Mouse (Mus musculus): ENCODE measurements around the gene Pde4d. TPM values are rescaled to one million over a fixed set of nuclear protein-coding genes. Genes with fewer than 3 reads are reported as not detected.

Gene Pde4d
- polyA plus RNA-seq, 2 experiments = 11.7 to 17.3 TPM

- no peak for DNase-seq (ENCODE audit: low spot score)
- WGBS = 56% methylated on average over 1 of the region's 1 CpGs
- no peak overlapping the region for H3K4me3 ChIP-seq (replicated peaks; ENCODE audit: low read length)
- H3K27ac ChIP-seq (replicated peaks; ENCODE audit: low read depth, low read length) = no peak overlapping the region
- H3K9me3 ChIP-seq (ENCODE audit: control insufficient read depth, low read length) = no peaks in the 10 kb centered on the region
- no peaks in the 10 kb centered on the region for H3K36me3 ChIP-seq (ENCODE audit: control insufficient read depth, insufficient read depth, low read length)
- H3K9ac ChIP-seq (ENCODE audit: low read depth, low read length, severe bottlenecking) = no peak overlapping the region
- no peak overlapping the region for H3K4me2 ChIP-seq (replicated peaks; ENCODE audit: low read depth, low read length, severe bottlenecking)
- H3K27me3 ChIP-seq (ENCODE audit: control insufficient read depth, insufficient read depth, low read length) = no peaks in the 10 kb centered on the region
- H3K4me1 ChIP-seq (ENCODE audit: control insufficient read depth, insufficient read depth, low read length) = no peaks in the 10 kb centered on the region
- TF ChIP-seq POLR2A (IDR thresholded peaks at IDR 0.05; ENCODE audit: borderline replicate concordance, extremely low read depth, insufficient read depth, insufficient read length) = no peak
- ATAC-seq (ENCODE audit: low FRiP score, low read depth) = no peak
Observed at GRCm38 (mm10) chr13:108439012-108439411, 10.7 kb upstream of the Pde4d start.

- no peak for DNase-seq (ENCODE audit: low spot score)
- no peak for TF ChIP-seq POLR2A (IDR thresholded peaks at IDR 0.05; ENCODE audit: borderline replicate concordance, extremely low read depth, insufficient read depth, insufficient read length)
- H3K27me3 ChIP-seq (ENCODE audit: control insufficient read depth, insufficient read depth, low read length) = no peaks in the 10 kb centered on the region
- H3K4me1 ChIP-seq (ENCODE audit: control insufficient read depth, insufficient read depth, low read length) = peaks cover 2% of the 10 kb centered on the region
- H3K36me3 ChIP-seq (ENCODE audit: control insufficient read depth, insufficient read depth, low read length) = no peaks in the 10 kb centered on the region
- no peak overlapping the region for H3K9ac ChIP-seq (ENCODE audit: low read depth, low read length, severe bottlenecking)
- H3K27ac ChIP-seq (replicated peaks; ENCODE audit: low read depth, low read length) = no peak overlapping the region
- H3K4me3 ChIP-seq (replicated peaks; ENCODE audit: low read length) = no peak overlapping the region
- no peak for ATAC-seq (ENCODE audit: low FRiP score, low read depth)
- H3K9me3 ChIP-seq (ENCODE audit: control insufficient read depth, low read length) = no peaks in the 10 kb centered on the region
- WGBS = 57% methylated on average over 11 of the region's 11 CpGs
- no peak overlapping the region for H3K4me2 ChIP-seq (replicated peaks; ENCODE audit: low read depth, low read length, severe bottlenecking)
Observed at GRCm38 (mm10) chr13:108448348-108448931, 1.3 kb upstream of the Pde4d start.

GRCm38 (mm10) chr13:108451122-108451521, 1.4 kb downstream of the Pde4d start:
- no peak overlapping the region for H3K9ac ChIP-seq (ENCODE audit: low read depth, low read length, severe bottlenecking)
- no peaks in the 10 kb centered on the region for H3K9me3 ChIP-seq (ENCODE audit: control insufficient read depth, low read length)
- ATAC-seq (ENCODE audit: low FRiP score, low read depth) (no peak), DNase-seq (ENCODE audit: low spot score) (no peak)
- WGBS = 77% methylated on average over 2 of the region's 2 CpGs
- H3K4me3 ChIP-seq (replicated peaks; ENCODE audit: low read length) = no peak overlapping the region
- no peak for TF ChIP-seq POLR2A (IDR thresholded peaks at IDR 0.05; ENCODE audit: borderline replicate concordance, extremely low read depth, insufficient read depth, insufficient read length)
- H3K27me3 ChIP-seq (ENCODE audit: control insufficient read depth, insufficient read depth, low read length) = no peaks in the 10 kb centered on the region
- no peak overlapping the region for H3K27ac ChIP-seq (replicated peaks; ENCODE audit: low read depth, low read length)
- no peaks in the 10 kb centered on the region for H3K36me3 ChIP-seq (ENCODE audit: control insufficient read depth, insufficient read depth, low read length)
- H3K4me1 ChIP-seq (ENCODE audit: control insufficient read depth, insufficient read depth, low read length) = peaks cover 2% of the 10 kb centered on the region
- H3K4me2 ChIP-seq (replicated peaks; ENCODE audit: low read depth, low read length, severe bottlenecking) = no peak overlapping the region

GRCm38 (mm10) chr13:108453064-108453919, 3.5 kb downstream of the Pde4d start:
- TF ChIP-seq POLR2A (IDR thresholded peaks at IDR 0.05; ENCODE audit: borderline replicate concordance, extremely low read depth, insufficient read depth, insufficient read length) = no peak
- Histone ChIP-seq H3K36me3 (ENCODE audit: control insufficient read depth, insufficient read depth, low read length) (no peaks in the 10 kb centered on the region), H3K4me2 (replicated peaks; ENCODE audit: low read depth, low read length, severe bottlenecking) (no peak overlapping the region), H3K27me3 (ENCODE audit: control insufficient read depth, insufficient read depth, low read length) (no peaks in the 10 kb centered on the region), H3K9ac (ENCODE audit: low read depth, low read length, severe bottlenecking) (no peak overlapping the region), H3K4me1 (ENCODE audit: control insufficient read depth, insufficient read depth, low read length) (peaks cover 2% of the 10 kb centered on the region), H3K4me3 (replicated peaks; ENCODE audit: low read length) (no peak overlapping the region), H3K9me3 (ENCODE audit: control insufficient read depth, low read length) (no peaks in the 10 kb centered on the region), H3K27ac (replicated peaks; ENCODE audit: low read depth, low read length) (no peak overlapping the region)
- WGBS = 73% methylated on average over 6 of the region's 6 CpGs
- DNase-seq (ENCODE audit: low spot score) (peak; percentile 25), ATAC-seq (ENCODE audit: low FRiP score, low read depth) (no peak)

- no peak for TF ChIP-seq POLR2A (IDR thresholded peaks at IDR 0.05; ENCODE audit: borderline replicate concordance, extremely low read depth, insufficient read depth, insufficient read length)
Observed at GRCm38 (mm10) chr13:108462518-108462917, 12.8 kb downstream of the Pde4d start.

More at GRCm38 (mm10) chr13:108462518-108462917, 12.8 kb downstream of the Pde4d start:
- DNase-seq (ENCODE audit: low spot score) = no peak
- no peak overlapping the region for H3K9ac ChIP-seq (ENCODE audit: low read depth, low read length, severe bottlenecking)
- H3K36me3 ChIP-seq (ENCODE audit: control insufficient read depth, insufficient read depth, low read length) = no peaks in the 10 kb centered on the region
- H3K4me1 ChIP-seq (ENCODE audit: control insufficient read depth, insufficient read depth, low read length) = 0 out of 2 replicates have a peak, but pooled peaks cover 4% of the 10 kb centered on the region
- no peak for ATAC-seq (ENCODE audit: low FRiP score, low read depth)
- H3K9me3 ChIP-seq (ENCODE audit: control insufficient read depth, low read length) = no peaks in the 10 kb centered on the region
- no peak overlapping the region for H3K4me2 ChIP-seq (replicated peaks; ENCODE audit: low read depth, low read length, severe bottlenecking)
- no peaks in the 10 kb centered on the region for H3K27me3 ChIP-seq (ENCODE audit: control insufficient read depth, insufficient read depth, low read length)
- no peak overlapping the region for H3K27ac ChIP-seq (replicated peaks; ENCODE audit: low read depth, low read length)
- no peak overlapping the region for H3K4me3 ChIP-seq (replicated peaks; ENCODE audit: low read length)
- WGBS = 98% methylated on average over 5 of the region's 5 CpGs

Measured in limb, embryonic 14.5 days (tissue).